Mouse (Mus musculus) kidney, adult 2 months (tissue): ENCODE measurements around the gene Atp2a3.

ENCODE experiments used
- CTCF ChIP-seq: fragments of 200-500 bp; conservative IDR thresholded peaks from 2 replicates; pipeline ENCODE4 v1.5.1; 2011; ENCODE audit warnings: low read depth, mild to moderate bottlenecking, control low read depth, low read length, moderate library complexity, mixed read lengths; ENCODE audit not compliant: insufficient read depth, insufficient read length
- POLR2A ChIP-seq: fragments of 200-500 bp; IDR thresholded peaks from one replicate; pipeline ENCODE4 v1.6.1; 2011; ENCODE audit warnings: low read depth, low read length, control low read depth

DNA sequence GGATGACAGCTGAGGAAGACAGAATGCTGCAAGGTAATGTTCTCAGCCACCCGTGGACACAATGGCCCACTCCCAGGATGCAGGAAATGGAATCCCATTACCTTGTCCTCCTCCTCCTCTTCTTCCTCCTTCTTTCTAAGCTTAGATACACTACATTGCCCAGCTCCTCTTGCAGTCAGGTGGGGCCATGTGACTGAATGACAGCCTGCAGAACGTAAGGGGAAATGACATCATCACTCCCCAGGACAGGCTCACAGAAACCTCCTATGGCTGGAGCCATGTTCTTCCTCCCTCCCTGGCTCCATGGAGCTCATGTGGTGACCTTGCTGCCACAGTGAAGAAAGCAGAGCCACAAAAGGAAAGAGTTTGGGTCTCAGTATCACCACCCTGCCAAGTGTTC lies 3.7 kb upstream of the Atp2a3 start:
- TF ChIP-seq CTCF (no peak), POLR2A (no peak)
